Mouse (Mus musculus) 416B (cell line): ENCODE measurements at regions not wholly inside any gene's neighbourhood (a gene's known extent, or its start where the extent isn't known, plus 50 kb on each side); places are given as distances from the start of the nearest gene placed in this dataset.
"Not testable (repeated sequence)": the region's sequence is repeated elsewhere in the genome, so short reads cannot be mapped to it uniquely, and the experiment has no call there.

ENCODE experiments used
- DNase-seq: peaks from one replicate; pipeline ENCODE4 v3.0.0; 2011; ENCODE audit warnings: low read depth

DNA sequence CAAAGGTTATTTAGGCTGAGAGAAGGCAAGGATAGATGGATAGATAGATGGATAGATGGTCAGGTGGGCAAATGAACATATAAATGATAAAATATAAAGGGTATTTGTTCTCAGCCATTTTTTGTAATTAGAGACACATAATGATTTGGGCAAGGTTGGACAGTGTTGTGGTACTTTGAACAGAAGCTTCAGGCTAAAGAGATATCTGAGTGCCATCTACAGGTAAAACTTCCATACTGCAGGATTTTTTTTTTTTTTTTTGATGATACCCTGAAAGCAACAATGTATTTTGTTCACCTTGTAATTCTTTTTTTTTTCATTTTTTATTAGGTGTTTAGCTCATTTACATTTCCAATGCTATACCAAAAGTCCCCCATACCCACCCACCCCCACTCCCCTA is 110.1 kb upstream of the Trabd2b start:
- peak; percentile 9 for DNase-seq

DNA sequence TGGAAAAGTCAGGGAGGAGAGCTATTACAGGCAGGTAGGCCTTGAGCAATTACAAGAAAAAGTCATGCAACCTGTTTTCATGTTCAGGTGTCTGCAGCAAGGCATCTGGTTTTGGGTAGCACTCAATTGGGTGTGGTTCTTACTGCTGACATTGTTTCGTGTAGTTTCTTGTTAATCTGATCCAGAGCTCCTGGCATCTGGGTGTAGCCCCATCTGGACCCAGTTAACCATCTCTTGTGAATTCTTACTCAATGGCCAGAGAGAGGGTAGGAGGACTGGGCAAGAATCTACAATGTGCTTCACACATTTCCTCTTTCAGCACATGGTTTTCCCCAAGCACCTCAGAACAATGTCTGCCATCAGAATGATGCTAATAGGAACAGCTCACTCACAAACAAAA is 108.0 kb upstream of the Trabd2b start:
- not testable (repeated sequence) for DNase-seq

DNA sequence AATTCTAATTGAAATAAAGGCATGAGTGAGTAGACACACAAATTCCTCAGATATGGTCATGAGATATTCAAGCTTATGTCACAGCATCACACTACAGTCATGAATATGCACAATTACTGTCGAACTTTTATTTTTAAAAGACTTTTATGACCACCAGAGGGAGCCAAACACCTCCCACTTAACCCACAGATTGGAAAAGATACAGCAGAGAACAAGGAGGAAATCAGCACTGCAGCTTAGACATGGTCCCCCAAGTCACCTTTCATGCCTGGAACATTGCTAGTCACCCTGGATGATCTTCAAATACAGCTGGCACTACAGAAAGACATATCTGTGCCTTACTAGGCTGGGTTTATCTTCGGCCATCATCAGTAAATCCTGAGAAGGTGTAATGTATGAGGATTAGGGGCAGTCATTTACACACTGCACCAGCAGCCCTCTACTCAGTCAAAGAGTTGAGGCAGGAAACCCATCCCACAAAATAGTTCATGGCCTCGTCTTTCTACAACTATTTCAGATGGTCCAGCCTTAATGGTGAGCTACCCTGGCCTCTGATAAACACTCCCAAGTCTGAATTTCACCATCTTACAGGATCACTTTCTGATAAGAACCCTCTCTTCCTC is 106.0 kb upstream of the Trabd2b start:
- peak; percentile 35 for DNase-seq

DNA sequence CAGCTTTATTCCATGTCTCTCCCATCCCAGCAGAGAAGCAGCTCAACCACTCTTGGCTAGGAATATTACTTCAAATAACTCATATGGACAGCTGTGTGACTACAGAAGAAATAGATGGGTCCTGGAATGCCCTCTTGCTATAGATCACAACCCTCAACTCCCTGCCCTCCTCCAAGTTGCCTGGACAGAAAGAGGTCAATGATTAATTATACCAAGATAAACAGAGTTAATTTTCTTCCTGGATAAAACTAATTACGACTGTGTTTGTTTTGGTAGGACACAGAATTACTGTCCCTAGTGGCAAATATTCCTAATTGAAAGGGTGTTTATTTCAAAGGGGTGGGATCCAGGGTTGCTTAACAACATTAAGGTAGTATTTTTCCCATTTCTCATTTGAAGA is 101.9 kb upstream of the Trabd2b start:
- DNase-seq: no peak

DNA sequence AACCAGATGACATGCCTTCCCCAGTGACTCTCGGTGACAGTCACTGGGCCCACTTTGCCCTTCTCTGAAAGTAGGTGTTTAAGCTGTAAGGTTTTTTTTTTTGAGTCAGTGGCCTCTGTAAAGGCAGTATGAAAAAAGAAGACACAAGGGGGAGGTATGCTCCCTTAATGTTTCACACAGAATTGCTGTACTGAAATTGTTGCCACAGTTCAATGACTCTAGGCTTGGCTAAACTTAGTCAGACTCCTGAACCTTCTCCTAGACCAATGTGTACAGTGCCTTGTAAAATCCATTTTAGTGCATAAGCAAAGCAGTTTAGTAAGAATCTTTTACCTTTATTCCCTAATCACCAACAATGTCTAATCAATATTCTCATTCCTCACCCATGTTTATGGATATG is 99.0 kb upstream of the Trabd2b start:
- DNase-seq: no peak

DNA sequence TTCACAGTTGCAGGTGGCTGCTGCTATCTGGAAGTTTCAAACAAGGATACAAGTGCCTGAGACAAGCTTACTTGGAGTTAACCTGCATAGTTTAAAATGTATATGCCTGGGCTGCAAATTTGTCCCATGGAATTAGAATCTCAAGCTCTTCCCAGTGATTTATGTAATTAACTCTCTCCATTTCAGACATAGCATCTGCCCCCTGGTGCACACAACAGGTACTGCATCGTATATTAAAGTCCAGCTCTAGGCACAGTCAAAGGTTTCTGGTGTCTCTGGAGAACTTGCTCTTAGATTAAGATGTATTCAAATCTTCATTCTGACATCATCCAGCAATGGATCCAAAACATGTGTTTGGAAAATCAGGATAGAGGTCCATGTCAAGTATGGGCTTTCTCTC is 98.0 kb upstream of the Trabd2b start:
- peak; percentile 19 for DNase-seq

DNA sequence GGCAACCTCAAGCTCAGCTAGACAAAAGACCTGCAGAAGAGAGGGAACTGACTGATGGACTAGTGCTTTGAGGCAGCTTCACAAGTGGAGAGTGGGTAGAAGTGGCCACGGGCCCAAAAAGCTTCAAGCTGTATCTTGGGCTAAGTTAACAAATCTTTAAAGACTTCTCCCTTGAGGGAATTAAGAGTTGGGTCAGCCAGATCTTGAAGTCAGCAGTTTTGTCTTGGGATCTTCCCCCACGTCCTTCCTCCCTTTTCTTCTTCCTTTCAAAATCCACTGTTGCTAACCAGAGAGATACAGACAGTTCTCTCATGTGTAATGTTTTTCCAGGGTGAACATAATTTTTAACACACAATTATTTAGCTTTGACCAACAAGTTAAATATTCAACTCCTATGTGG is 91.5 kb upstream of the Trabd2b start:
- no peak for DNase-seq

DNA sequence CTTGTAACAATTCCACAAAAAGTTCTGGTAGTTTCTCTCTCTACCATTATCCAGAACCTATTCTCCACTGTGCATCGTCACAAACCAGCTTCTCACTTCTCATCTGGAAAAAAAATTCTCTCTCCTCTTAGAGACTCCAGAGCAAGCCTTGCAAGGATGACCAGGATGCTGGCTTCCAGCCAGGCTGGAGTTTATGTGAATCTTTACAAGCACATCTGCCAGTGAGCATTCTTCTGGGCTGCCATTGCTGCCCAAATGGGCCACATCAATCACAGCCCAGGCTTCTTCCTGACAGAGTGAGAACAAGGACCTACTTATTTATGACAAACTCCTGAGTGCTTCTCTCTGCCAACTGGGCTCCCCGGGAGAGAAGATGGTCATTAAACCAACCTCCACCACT is 91.0 kb upstream of the Trabd2b start:
- DNase-seq: no peak

DNA sequence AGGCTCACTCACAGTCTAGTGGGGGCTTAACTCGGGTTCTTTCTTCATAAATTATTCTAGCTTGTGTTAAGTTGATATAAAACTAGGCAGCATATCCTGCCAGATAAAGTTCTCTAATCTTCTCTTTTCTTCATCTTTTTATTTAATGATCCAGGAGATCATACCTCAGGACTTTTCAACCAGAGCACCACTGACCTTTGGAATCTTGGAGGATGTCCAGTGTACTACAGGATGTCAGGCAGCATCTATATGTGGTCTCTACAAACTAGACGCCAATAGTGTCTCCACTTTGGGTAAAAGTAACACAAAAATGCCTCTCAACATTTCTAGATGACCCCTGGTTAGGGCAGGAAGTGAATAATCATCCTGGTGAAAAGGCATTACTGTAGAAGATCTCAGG is 89.4 kb upstream of the Trabd2b start:
- DNase-seq: no peak

DNA sequence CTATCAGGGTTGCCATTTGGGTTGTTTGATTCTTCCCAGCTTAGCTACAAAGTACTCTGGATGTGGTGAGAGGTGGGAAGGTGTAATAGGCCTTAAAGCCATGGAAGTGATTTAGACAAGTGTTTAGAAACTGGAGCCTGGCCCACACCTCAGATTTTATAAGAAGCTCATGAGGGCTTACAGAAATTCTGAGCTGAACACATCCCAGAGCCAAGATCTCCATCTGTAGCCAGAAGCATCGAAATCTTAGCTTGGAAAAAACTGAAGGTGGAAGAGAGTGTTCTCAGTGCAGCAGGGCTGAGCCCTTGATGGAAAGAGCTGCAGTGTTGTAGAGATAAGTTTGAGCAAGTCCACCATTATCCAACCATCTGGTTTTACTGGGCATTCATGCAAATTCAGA is 86.4 kb upstream of the Trabd2b start:
- no peak for DNase-seq

DNA sequence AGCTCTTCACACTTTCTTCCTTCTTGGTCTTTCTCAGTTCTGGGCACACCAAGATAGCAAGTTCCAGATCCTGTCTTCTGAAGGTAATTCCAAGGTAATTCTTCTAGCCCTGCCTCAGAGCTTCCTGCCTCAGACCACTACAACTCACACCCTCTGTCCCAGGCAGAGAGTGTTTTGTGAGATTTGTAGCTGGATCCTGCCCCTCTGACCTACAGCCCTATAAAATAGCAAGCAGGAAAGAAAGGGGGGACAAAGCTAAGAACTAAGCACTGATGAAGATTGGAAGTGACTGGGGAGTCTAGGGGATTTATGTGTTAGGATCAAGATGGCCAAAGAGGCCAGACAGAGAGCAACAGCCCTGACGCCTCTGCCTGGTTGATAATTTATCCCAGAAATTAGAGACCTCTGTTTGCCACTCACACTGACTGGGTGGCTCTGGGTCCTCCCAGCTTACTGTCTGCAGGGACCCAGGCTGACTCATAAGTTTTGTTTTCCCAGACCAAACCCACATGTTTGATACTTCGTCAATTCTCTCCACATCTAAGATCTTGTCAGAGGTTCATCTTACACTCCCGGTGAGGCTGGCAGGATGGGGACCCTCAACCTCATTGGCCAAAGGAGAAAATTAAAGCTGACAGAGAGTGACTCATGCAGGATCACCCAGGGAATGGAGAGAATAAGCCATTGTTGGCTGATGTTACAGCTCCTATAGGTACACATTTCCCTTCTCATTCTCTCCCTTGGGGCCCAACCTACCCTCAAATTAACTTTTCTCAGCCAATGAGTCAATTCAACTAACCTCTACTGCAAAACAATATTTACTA is 84.8 kb upstream of the Trabd2b start:
- no peak for DNase-seq

DNA sequence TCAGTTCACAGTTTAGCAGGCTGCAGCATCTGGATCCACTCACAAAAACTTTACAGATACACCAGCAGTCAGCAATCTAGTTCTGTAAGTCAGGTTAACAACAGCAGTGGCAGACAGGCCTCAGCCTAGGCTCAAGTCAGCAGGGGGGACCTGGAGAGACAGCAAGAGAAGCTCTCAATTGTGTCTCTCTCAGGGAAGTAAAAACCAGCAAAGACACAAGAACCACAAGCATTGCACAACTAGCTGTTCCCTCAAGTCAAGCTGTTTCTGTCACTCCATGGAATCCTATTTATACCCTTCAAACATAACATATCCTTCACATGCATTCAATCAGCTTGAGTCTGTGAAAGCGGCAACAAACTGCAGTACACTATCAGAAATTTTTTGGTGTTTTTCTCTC is 76.5 kb upstream of the Trabd2b start:
- no peak for DNase-seq

DNA sequence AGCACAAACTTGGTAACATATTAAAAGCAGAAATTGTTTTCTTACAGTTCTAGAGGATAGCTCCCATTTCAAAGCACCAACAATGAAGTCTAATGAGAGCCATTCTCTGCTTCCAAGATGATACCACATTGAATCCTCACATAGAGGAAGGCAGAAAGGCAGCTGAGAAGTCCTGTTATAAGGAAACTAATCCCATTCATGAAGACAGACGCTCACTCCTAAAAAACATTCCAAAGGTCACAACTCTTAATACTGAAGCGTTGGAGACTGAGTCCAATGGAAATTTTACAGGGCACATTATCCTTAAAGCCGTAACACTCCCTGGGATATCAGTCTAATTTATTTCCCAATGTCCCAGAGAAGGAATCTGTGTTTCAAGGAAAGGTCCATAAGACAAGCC is 75.4 kb upstream of the Trabd2b start:
- DNase-seq: no peak

DNA sequence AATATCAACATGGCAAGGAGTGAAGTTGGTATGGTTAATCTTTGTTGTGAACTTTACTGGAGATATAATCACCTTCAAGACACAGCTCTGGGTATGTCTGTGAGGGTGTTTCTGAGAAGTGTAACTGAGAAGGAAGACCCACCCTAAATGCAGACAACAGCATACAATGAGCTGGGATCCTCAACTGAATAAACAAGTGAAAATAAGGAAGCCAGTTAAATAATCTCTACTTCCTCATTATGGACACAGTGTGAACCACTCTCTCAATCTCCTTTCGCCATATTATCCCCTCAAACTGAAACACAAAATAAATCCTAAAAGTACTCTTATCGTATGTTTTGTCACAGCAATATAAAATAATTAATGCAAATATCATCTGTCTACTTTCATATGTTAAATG is 71.7 kb upstream of the Trabd2b start:
- DNase-seq: no peak

DNA sequence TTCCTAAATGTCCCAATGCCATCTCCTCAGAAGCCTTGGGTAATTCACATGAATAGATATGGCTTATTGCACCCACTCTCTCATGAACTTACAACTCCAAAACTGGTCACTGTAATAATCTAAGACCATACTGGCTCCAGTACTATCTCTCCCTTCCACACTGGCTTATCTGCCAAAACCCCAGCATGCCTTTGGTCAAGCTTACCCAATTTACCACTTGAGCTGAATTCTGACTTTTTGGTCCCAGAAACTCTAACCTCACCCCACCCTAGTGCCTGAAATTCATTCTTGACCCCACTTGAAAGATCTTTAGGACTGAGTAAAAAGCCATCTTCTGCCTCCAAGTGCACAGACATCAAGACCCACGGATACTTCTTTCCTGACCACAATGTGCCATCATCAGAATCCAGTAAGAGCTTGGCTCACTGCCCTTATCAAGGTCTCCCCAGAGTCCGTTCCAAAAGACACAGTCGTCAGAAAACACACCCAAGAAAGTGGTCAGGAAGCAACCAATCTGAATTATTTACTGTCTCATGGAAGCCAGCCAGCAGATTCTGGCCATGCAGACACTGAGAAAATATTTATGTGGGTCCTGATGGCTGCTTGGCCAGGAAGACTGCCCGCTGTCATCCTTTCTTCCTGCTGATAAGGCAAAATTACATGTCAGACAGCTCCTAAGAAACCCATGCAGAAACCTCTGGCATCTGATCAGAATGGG is 70.3 kb upstream of the Trabd2b start:
- DNase-seq: no peak

DNA sequence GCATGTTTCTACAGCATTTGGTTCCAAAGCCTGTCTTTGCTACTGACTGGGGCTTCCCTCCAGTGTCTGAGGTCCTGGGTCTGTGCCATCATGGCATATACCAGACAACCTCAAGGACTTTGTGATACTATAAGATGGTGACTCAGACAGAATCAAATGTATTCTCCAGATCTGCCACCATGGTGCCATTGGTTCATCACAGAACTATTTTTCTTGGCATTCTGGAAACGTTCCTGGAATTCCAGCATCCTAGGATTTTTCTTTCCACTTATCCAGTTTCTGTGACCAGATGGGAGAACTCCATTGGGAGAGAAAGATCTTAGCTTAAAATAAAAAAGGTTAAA is 69.8 kb upstream of the Trabd2b start:
- no peak for DNase-seq

DNA sequence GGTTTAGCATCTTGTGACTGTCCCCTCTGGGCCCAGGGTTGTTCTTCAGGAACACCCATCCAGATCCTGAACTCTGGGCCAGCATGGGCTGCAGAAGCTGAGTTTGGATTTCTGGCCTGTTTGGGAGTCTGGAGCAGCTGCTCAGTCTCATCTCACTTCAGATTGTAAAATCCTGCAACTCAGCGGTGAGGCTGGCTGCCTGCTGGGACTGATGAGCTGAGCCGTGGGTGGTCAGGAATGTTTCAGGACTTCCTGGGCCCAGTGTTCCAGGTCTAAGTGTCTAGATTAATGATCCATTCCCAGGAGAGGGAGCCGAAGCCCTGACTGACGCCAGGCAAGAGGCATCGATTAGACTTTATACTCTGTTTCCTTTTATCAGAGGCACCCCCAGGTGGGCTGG is 66.7 kb upstream of the Trabd2b start:
- no peak for DNase-seq

DNA sequence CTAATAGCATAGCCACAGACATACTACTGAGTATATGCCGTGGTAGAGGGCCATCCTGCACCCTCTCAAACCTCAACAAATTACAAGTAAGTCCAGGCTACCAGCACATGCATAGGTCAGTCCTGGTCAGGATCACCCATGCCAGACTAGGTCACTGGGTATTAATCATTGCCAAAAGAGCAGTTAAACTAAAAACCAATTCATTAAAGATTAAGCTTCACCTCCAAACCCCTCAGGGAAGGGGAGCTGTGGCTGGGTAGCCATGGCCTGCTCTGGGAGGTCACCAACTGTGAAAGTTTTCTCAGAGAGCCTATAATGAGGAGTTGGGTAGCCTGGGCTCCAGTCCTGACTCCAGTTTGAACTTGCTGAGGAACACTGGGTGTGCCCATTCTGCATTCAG is 61.4 kb upstream of the Trabd2b start:
- no peak for DNase-seq

DNA sequence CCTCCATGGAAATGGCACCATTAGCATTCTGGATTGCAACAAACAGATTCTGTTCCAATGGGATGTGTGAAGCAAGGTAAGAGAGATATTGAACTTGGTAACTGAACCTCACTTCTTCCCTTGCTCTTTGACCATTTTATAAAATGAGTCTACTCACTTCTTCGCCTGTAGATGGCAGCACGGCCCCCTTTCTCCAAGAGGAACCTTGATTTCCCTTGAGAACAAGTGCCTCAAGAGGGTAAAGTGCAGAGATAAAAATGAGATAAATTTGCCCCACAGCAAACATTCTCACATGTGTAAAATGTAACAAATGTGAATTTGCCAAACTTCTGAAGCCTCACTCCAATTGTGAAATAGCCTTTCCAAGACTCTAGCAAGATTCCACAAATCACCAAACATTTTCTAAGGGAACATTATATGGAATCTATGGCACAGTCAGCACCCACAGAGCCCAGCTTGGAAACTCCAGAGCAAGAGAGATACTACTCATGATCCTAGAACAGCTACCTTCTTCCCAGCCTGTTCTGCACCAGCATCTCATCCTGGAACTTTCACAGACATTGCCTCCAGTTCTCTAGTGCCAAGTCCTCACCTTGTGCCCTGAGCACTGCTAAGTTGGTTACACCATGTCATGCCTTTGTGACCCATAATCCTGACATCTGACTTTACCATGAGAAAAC is 60.3 kb upstream of the Trabd2b start:
- DNase-seq: peak; percentile 49

DNA sequence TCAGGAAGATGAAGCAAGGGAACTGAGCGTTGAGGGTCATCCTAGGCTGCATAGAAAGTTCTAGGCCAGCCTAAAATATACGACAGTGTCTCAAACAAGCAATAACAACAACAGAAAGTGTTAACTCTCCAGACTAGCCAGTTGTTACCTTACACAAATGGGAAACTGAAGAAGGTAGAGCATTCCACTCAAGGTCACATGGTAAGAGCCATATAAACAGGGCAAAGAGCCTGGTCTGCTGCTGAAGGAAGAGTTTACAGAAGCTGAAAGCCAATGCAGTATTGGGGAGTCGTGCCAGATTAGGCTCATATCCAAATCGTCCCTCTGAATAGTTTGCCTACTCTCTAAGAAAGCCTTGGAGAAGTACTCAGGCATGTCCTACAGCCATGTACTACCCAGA is 59.6 kb upstream of the Trabd2b start:
- DNase-seq: no peak

DNA sequence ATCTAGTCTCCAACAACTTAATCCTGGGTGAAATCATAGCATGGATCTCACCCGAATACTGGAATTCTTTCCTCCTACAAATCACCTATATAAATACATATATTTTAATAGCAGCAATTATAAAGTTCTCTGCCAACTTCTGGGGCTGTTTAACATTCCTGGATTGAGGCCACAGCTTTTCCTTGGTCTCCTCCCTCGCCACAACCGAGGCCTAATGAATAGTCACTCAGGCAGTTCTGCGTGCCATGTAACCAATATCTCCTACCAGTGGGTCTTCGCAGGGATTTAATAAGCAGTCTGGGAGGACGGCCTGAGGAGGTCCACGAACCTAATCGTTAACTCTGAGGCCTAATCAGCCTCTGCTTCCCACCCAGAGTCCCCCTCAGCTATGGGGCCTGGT is 56.9 kb upstream of the Trabd2b start:
- DNase-seq: no peak

DNA sequence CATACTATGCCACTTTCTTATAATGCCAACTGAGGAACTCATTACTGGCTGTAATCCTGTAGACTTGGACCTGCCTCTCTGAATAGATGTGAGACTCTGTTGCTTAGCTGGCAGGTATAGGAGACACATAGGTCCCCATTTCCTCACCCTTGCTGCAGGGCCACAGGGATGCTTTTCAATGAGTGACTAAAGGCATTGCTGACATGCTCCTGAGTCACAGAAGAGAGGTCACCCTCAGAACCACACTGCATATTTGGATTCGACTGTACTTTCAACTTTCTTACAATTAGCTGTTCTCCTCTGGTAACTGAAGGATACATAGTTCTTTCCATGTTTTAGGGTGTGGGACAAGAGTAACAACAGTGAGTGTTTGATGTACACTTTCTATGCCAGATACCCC is 55.2 kb upstream of the Trabd2b start:
- no peak for DNase-seq

DNA sequence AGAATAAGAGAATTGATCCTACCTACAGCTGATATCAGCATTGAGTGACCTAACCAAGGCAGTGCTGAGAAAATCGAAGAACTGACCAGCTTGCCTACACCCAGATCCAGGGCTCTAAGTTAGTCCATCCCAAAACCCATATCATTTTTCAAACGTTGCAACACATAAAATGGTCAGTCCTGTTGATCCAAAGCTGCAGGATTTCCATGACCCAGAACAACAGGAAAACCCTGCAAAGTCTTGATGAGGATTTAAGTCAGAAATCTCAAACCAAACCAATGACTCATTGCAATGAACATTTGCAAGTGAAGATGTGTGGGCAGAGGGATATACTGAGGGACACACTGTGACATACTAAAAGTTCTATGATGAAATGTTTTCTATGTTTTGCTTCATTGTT is 53.5 kb upstream of the Trabd2b start:
- DNase-seq: no peak
